Mouse (Mus musculus) spleen, postnatal 14 days (tissue): ENCODE results near the gene Fstl4.
"Not testable (repeated sequence)": the region's sequence is repeated elsewhere in the genome, so short reads cannot be mapped to it uniquely, and the experiment has no call there.

Source experiments
- DNase-seq, 2 experiments: peaks; one replicate each; pipeline ENCODE4 v3.0.0; 2021 to 2022; ENCODE audit warnings: low spot score in 2 of 2

Gene Fstl4

DNA sequence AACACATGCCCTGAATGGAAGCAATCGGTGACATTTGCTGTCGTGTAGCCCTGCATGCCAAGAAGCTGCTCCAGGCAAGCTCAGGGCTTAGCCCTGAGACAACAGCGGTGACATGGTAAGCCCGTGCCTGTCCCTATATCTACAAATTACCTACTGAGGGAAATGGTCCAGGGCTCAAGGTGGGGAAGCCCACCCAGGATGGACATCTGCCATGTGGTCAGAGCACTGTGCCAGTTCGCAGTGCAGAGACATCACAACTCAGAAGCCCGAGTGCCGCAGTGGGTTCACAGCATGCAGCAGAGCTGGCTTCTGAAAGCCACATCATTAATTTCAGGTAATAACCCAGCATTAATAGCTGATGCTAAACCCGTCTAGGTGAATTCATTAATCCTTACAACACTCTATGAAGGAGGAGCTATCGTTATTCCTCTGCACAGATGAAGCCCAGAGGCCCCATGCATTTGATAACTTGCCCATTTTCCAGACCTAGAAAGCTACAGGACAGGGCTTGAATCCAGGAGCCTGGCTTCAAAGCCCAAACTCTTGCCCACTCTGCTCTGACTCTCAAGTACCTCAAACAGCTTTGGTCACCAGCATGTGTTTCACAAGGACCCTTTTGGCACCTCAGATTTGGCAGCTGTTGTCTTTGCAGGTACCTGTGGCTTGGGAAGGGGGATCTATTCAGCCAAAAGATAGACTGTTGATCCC is 321.6 kb downstream of the Fstl4 start:
- DNase-seq: no peak

DNA sequence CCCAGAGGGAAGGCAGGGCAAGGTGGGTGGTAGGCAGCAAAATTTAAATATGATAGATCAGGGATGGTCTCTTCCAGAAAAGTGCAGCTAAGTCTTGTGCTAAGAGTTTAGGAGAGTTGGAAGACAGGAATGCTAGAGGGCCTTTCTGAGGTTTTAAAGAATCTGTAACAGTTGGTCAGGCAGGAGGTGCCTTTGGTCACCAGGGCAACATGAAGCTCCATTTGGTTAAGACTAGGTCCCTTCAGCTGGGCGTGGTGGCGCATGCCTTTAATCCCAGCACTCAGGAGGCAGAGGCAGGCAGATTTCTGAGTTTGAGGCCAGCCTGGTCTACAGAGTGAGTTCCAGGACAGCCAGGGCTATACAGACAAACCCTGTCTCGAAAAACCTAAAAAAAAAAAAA is 323.5 kb downstream of the Fstl4 start:
- DNase-seq: not testable (repeated sequence)

DNA sequence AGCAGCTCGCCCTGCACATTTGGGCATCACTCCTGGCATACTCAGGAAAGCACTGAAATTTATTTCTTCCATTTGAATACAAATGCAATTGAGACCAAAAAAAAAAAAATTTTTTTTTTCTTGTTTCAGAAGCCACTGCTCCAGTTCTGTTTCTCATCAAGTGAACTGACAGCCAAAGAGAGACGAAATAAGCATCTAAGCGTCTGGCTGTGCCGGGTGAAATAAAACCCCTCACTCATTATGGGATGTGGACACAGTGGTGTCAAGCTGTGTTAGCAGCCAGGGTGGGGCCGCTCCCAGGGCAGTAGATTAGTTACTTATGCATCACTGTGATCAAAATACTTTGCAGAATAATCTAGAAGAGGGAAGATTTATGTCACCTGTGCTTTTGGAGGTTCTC is 327.2 kb downstream of the Fstl4 start:
- DNase-seq: no peak

GRCm38 (mm10) chr11:53096871-53097270 is 332.4 kb downstream of the Fstl4 start:
- DNase-seq: no peak

DNA sequence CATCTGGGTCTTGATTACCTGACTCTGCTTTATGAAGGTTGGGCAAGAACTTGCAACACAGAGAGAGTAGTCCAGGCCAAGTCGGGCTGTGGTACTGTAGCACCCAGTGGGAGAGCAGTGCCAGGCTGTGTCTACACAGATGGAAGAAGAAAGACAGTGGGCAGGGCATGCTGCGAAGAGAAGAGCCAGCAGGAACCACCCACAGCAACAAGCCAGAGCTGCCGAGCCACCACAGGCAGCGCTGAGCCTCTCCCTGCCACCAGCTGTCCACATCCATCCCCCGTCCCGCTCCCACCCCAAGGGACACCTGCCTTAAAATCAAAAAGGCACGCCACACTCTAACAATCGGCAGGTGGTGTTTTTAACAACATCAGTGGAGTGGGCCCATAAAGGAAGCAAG is 332.9 kb downstream of the Fstl4 start:
- DNase-seq: no peak

GRCm38 (mm10) chr11:53097870-53098269 is 333.4 kb downstream of the Fstl4 start:
- no peak for DNase-seq

DNA sequence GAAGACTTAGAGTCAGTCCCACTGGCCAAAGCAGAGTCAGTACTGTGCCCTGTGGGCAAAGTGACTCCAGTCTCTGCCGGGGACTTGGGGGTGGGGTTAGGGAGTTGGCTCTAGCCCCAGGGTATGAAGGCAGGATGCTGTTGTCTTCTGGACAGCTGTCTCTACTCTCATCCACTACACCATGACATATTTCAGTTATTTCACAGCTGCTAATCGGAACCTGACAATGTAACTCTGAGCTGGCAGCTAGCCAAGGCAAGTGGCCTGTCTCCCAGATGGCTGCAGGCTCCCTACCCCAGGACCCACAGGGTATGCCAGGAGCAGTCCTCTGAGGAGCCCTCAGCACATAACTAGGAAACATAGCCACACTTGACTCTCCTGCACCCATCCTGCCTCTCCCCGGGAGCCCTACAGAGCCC is 334.4 kb downstream of the Fstl4 start:
- no peak for DNase-seq

DNA sequence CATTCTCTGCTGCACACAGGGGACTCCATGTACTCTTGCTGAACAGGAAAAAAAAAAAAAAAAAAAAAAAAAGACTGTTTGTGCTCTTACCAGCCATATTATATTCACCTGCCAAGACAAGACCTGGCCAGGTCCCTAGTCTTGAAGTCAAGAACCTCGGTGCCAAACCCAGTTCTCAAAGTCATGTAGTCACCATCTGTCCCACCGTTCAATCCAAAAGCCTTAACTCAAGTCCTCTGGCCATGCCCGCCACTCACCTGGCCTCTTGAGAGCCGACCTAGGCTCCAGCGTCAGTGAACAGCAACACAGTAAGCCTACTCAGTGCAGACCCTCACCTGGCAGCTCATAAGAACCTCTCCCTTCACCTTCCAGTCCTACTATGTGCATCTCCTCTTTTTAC is 334.9 kb downstream of the Fstl4 start:
- no peak for DNase-seq

DNA sequence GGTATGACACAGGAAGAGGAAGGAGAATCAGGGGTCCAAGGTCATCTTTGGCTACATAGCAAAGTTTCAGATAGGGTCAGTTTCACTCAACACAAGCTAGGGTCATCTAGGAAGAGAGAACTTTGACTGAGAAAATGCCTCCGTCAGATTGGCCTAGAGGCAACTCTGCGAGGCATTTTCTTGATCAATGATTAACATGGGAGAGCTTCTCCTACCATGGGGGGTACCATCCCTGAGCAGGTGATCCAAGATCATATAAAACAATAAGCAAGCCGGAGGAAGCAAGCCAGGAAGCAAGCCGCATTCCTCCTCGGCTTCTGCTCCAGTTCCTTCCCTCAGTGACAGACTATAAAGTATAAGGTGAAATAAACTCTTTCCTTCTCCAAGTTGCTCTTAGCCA is 337.3 kb downstream of the Fstl4 start:
- no peak for DNase-seq

DNA sequence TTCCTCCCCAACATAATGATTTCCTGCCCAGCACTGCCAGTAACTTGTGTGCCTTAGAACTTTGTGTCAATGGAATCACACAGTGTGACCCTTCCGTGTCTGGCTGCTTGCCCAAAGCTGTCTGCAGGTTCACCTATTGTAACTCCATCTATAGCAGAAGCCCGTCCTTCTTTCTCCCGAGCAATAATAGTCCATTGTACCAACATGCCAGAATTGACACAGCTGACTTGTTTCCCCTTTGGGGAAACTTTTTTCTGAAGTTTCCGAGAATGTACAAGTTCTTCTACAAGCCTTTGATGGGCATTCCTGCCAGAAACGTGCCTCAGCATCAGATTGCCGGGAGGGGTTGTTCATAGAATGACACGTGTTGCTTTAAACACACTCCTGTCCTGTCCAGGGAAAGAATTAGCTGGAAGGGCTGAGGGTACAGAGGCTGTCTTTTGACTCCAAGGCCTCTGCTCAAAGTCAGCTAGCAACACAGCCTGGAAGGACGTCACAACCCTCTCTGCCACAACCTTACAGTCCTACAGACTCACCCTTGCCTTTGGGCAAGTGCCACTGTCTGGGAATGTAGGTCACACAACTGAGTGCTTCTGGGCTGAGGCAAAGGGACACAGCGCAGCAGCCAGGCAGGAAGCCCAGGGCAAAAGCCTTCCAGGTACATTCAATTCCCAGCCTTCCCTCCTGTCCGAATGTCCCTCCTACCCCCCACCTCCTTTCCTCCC is 339.3 kb downstream of the Fstl4 start:
- no peak for DNase-seq

DNA sequence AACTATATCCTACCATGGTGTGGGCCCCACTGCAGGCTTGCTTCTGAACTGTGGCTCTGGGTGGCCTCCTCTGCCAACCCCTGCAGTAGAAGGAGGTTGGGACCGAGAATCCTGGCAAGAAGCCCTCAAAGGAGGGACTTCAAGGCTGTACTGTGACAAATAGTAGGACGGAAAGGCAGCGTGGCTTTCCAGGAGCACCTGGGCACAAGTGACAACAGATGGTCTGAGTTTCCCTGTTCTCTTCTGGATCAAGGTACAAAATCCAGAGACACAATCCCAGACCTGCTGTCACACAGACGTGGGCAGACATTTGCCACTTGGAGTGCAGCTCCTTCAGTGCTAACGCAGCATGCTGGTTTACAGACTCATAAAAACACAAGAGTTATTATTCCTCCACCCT is 343.3 kb downstream of the Fstl4 start:
- DNase-seq: no peak

DNA sequence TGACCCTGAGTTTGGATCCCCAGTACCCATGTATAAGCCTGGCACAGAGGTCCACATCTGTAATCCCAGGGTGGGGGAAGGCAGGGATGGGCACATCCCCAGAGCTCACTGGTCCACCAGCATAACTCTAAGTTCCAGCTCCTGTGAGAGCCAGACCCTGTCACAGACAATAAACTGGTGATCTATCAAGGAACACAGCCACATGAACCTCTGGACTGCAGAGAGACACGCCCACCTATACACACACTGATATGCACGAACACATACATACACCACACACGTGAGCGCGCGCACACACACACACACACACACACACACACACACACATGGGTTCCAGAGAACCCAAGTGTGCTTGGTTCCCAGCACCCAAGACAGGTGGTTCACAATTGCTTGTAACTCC is 344.4 kb downstream of the Fstl4 start:
- DNase-seq: no peak

GRCm38 (mm10) chr11:53109701-53110467 is 345.4 kb downstream of the Fstl4 start:
- DNase-seq: no peak

- DNase-seq: no peak
Observed at GRCm38 (mm10) chr11:53115711-53116110, 351.3 kb downstream of the Fstl4 start.

DNA sequence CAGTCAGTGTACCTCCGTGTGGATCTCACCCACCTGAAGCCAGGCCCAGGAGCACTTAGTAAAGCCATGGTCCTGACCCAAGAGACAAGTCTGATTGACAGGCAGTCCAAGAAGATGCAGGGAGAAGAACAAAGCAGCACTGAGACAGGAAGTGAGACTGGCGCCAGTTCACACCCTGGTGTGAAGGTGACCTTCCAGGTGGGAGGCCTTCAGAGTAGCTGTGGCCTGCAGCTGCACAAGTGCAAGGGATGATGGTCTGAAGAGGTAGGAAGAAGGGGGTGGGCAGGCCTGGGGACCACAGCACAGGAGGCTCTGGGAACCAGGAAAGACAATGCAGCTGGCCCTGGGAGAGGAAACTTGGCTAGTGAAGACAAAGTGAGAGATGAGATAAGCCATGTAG is 351.9 kb downstream of the Fstl4 start:
- DNase-seq: no peak

DNA sequence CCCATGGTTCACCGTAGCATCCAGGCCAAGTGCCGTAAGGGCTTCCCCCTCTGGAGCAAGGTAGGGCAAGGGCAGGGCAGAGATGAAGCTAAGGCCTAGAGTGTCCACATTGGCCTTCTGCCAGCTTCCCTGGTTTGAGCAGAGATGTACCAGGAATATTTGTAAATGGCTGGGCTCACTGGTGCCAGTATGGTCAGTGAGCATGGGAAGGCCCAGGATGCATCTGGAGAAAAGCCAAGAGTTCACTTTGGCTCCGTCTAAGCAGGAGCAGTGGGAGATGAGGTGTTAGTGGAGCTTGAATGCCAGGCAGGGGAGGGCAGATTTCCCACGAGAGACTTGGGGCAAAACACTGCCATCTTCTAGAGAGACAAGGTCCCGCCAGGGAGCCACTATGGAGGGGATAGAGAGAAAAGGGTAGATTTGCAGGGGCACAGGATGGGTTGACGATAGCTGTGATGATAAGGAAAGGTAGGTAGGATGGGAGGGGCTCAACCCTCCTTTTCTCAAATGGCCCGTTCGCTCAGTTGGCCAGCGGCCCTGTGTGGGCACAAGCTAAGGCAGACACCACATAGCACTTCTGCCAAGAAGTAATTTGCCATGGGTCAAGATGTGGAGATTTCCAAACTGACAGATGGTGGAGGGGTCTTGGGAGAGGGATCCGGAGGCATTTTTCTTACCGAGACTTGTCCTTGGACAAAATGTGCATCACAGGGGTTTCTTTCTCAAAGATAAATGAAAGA is 354.0 kb downstream of the Fstl4 start:
- DNase-seq: no peak

- no peak for DNase-seq
Observed at GRCm38 (mm10) chr11:53119966-53120365, 355.5 kb downstream of the Fstl4 start.

DNA sequence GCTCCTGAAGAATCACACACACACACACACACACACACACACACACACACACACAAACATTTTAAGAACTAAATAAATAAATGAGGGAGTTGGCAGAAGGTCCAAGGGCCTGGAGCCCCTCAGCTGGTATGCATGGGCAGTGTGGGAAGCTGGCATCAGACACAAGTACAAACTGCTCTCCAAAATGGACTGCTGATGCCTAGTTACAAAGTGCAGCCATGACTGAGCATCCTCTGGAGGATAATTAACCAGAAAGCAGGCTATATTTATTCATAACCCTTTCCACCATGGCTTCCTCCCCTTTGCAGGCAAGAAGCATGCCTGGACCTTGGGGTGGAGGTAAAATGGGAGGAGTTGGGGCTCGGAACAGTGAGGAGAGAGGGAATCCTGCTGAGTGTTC is 356.8 kb downstream of the Fstl4 start:
- no peak for DNase-seq

GRCm38 (mm10) chr11:53124799-53125198 is 360.4 kb downstream of the Fstl4 start:
- no peak for DNase-seq

DNA sequence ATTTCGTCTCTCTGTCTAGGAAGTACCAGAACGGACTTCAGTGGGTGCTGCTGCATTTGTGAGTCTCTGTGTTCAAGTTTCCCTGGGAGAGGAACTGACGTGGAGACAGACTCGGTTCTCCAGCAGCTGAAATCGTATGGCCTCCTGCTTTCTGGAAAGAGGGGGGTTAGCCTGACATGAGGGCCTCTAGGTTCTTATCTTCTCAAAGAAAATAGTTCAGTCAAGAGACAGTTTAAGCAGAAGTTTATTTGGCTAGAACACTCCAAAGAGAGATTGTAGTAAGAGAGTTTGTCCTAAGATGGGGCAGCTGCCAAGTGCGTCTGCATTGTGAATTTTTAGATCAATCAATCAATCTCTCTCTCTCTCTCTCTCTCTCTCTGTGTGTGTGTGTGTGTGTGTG is 362.2 kb downstream of the Fstl4 start:
- no peak for DNase-seq

- DNase-seq: no peak
Observed at GRCm38 (mm10) chr11:53128661-53129060, 364.2 kb downstream of the Fstl4 start.

GRCm38 (mm10) chr11:53132406-53133035 is 368.1 kb downstream of the Fstl4 start:
- no peak for DNase-seq
